Mouse (Mus musculus) gastrocnemius, postnatal 25 days (tissue): Measurements from ENCODE around the gene Haus3. TPM values are rescaled to one million over a fixed set of nuclear protein-coding genes. Genes with fewer than 3 reads are reported as not detected.

ENCODE experiments used
- DNase-seq: peaks from one replicate; pipeline ENCODE4 v3.0.0; 2022
- total RNA-seq, 2 experiments: library from RNA; stranded (reverse); gene quantifications; 1 replicate in 1 of 2; 2 replicates in 1 of 2; pipeline ENCODE4 v1.2.3; 2021

The Haus3 gene
- total RNA-seq, 2 experiments from 2014 or later: 3.4 to 3.7 TPM

DNA sequence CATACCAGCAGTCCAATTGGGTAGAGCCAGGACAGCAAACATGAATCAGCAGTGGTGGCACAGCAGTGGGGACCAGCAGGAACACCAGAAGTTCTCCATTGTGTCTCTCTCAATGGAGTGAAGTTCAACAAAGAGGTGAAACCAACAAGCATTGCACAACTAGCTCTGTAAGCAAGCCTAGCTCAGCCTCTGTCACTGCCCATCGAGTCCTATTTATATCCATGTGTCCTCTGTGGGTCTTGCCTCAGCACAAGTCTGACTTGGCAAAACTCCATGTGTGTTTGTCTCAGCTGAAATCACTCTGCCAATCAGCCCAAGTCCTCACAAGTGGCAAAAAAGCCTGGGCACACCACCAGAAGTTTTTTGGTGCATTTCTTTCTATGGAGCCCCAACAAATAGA, 63.6 kb downstream of the Haus3 start:
- DNase-seq: peak; percentile 5

Other genes with a start within 250 kb of the Haus3 start
- gene Nelfa, start 233.1 kb downstream of the Haus3 start, total RNA-seq: 1 to 10 TPM; 4.7 to 6.6 TPM
- gene Gm1673, start 186.1 kb downstream of the Haus3 start, total RNA-seq: not detected
- gene Nat8l, start 173.5 kb downstream of the Haus3 start, total RNA-seq: under 1 TPM; 0.08 to 0.59 TPM
- gene Poln, start 79 bp downstream of the Haus3 start, total RNA-seq: under 1 TPM in 1 of 2 experiments, not detected in 1; 0.87 TPM
- 10 to 100 TPM; 27.2 to 43.3 TPM for gene Mxd4, start 18.2 kb upstream of the Haus3 start, total RNA-seq
- gene Zfyve28, start 118.9 kb upstream of the Haus3 start, total RNA-seq: under 1 TPM; 0.20 to 0.48 TPM
- not detected for gene Cfap99, start 119.1 kb upstream of the Haus3 start, total RNA-seq
- gene Rnf4, start 166.8 kb upstream of the Haus3 start, total RNA-seq: 10 to 100 TPM; 16.6 to 20.0 TPM
- gene Fam193a, start 200.4 kb upstream of the Haus3 start, total RNA-seq: 10 to 100 TPM; 12.6 to 13.0 TPM